Mouse (Mus musculus) neural tube, embryonic 11.5 days (tissue): ENCODE data around the gene Postn. TPM values are rescaled to one million over a fixed set of nuclear protein-coding genes. Genes with fewer than 3 reads are reported as not detected.

Source experiments
- ATAC-seq: fragments of 200-750 bp; cut with Nextera tagmentation; 2 replicates; pipeline ENCODE4 v1.8.0; 2017; ENCODE audit warnings: moderate number of reproducible peaks, mild to moderate bottlenecking, moderate TSS enrichment, moderate library complexity; ENCODE audit not compliant: insufficient read depth, low FRiP score, low TSS enrichment
- DNase-seq: peaks from one replicate; pipeline ENCODE4 v3.0.0-alpha.2; 2015; ENCODE audit warnings: low spot score
- H3K27ac ChIP-seq: fragments of 300-500 bp; sonication (generic); 2 replicates; pipeline ENCODE4 v1.5.1; 2014; ENCODE audit warnings: low read depth, mild to moderate bottlenecking, low read length
- H3K27me3 ChIP-seq: fragments of 300-500 bp; sonication (generic); 2 replicates; pipeline ENCODE4 v1.6.1; 2014; ENCODE audit warnings: mild to moderate bottlenecking, low read length, mixed read lengths; ENCODE audit not compliant: control insufficient read depth, insufficient read depth
- H3K36me3 ChIP-seq: fragments of 300-500 bp; sonication (generic); 2 replicates; pipeline ENCODE4 v1.6.1; 2014; ENCODE audit warnings: mild to moderate bottlenecking, low read length, moderate library complexity, mixed read lengths; ENCODE audit not compliant: control insufficient read depth, insufficient read depth
- H3K4me1 ChIP-seq: fragments of 300-500 bp; sonication (generic); 2 replicates; pipeline ENCODE4 v1.6.1; 2014; ENCODE audit warnings: low read length, mixed read lengths; ENCODE audit not compliant: control insufficient read depth, insufficient read depth
- H3K4me2 ChIP-seq: fragments of 300-500 bp; sonication (generic); 2 replicates; pipeline ENCODE4 v1.6.1; 2014; ENCODE audit warnings: low read depth, mild to moderate bottlenecking, moderate library complexity
- H3K4me3 ChIP-seq: fragments of 300-500 bp; sonication (generic); 2 replicates; pipeline ENCODE4 v1.5.1; 2014; ENCODE audit warnings: low read depth, low read length
- H3K9ac ChIP-seq: fragments of 300-500 bp; sonication (generic); 2 replicates; pipeline ENCODE4 v1.6.1; 2014; ENCODE audit warnings: mild to moderate bottlenecking, low read length
- H3K9me3 ChIP-seq: fragments of 300-500 bp; sonication (generic); 2 replicates; pipeline ENCODE4 v1.6.1; 2016; ENCODE audit warnings: low read length; ENCODE audit not compliant: control insufficient read depth
- WGBS: fragments of 180-500 bp; shearing (Covaris S2); extraction: QIAGEN DNeasy Blood & Tissue Kit; methylation state at CpG from one replicate; pipeline ENCODE4 v1.1.7; 2014; 5-methylcytosine and 5-hydroxymethylcytosine counted together
- polyA plus RNA-seq: library from polyadenylated mRNA; unstranded; fragments of >200 nt; fragmentation: Nextera tagmentation; extraction: Ambion mirVana; gene quantifications from 2 replicates; pipeline ENCODE4 v1.2.1, GENCODE M21; 2014

Postn gene
- polyA plus RNA-seq = 47.3 and 47.7 TPM in 2 replicates

DNA sequence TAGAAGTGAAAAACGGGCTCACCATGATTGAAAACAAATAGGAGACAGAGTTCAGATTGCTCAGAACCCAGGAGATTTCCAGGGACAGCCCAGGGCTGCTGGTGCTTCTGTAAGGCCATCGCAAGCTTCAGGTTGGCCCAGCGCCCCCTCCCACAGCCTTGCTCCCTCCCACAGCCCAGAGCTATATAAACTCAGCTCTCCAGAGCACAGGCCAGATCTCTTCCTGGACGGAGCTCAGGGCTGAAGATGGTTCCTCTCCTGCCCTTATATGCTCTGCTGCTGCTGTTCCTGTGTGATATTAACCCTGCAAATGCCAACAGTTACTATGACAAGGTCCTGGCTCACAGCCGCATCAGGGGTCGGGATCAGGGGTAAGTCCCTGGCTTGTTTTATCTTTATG is at the start of gene Postn:
Gene Postn, plus strand, starts transcription at position 213 of the 400 bp plus-strand sequence.
- H3K9me3 ChIP-seq = no peaks in the 10 kb centered on the region
- H3K36me3 ChIP-seq = no peaks in the 10 kb centered on the region
- no peak within 1 kb of the TSS for H3K4me3 ChIP-seq
- 56% methylated on average over 6 of the region's 6 CpGs for WGBS
- H3K4me2 ChIP-seq = no peak within 1 kb of the TSS
- 0 out of 2 replicates have a peak, but pooled peaks cover 3% of the 10 kb centered on the region for H3K4me1 ChIP-seq
- H3K27ac ChIP-seq = no peak within 1 kb of the TSS
- no peaks in the 10 kb centered on the region for H3K27me3 ChIP-seq
- no peak for ATAC-seq
- no peak within 1 kb of the TSS for H3K9ac ChIP-seq
- DNase-seq = no peak

DNA sequence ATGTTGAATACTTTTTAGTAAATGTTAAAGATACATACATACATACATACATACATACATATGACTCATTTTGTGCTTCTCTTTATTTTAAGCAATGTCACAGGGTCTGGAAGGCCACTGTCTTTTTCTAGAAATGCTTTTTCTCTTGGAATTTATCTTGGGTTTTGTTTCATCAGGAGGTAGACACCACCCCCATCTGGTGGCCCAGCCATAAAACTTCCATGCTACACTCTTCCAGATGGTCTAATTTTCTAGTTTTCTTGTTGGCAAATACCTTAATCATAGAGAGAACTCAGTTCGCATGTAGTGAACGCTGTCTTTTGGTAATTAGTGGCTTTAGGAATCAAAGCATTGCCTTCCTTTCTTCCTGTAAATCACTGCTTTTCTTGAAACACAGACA is 46.9 kb upstream of the Postn start:
- WGBS = 83% methylated on average over 2 of the region's 2 CpGs
- ATAC-seq (no peak), DNase-seq (no peak)
- no peak overlapping the region for H3K4me3 ChIP-seq
- H3K4me1 ChIP-seq = no peaks in the 10 kb centered on the region
- no peak overlapping the region for H3K4me2 ChIP-seq
- no peaks in the 10 kb centered on the region for H3K36me3 ChIP-seq
- no peak overlapping the region for H3K9ac ChIP-seq
- no peaks in the 10 kb centered on the region for H3K27me3 ChIP-seq
- H3K9me3 ChIP-seq = no peaks in the 10 kb centered on the region
- H3K27ac ChIP-seq = no peak overlapping the region

DNA sequence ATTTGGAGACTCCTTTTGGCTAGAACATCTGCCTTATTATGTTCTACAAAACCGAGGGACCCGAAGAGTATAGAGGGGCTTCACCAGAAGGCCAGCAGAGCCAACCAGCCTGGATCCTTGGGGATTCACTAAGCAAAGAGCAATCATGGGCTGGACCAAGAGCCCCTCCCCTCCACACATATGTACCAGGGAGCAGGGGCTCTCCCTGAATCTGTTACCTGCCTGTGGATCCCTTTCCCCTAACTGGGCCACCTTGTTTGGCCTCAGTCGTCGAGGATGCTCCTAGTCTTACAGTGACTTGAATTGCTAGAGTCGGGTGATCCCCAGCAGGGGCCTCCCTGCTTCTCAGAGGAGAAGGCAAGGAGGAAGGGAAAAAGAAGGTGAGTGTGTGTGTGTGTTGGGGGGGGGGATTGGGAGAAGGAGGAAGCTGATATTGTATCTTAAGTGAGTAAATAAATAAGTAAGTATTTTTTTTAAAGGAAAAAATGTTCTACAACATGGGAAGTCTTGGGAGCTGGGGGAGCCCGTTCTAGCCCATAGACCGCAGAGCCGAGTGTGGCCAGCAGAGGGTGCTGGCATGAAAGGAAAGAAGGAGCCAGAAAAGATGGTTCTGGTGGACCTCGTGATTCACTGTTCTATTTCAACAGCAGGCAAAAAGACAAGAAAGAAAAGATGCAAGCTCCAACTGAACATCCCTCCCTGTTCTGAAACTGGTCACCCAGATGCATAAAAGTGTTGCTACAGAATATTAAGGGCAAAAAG is 7.8 kb upstream of the Postn start:
- DNase-seq (peak; percentile 72), ATAC-seq (0 out of 2 replicates have a peak, but pooled peaks have one; percentile 41)
- Histone ChIP-seq H3K9me3 (no peaks in the 10 kb centered on the region), H3K27ac (no peak overlapping the region), H3K4me3 (no peak overlapping the region), H3K4me1 (no peaks in the 10 kb centered on the region), H3K4me2 (no peak overlapping the region), H3K27me3 (no peaks in the 10 kb centered on the region), H3K36me3 (no peaks in the 10 kb centered on the region), H3K9ac (no peak overlapping the region)
- WGBS = 34% methylated on average over 9 of the region's 9 CpGs

DNA sequence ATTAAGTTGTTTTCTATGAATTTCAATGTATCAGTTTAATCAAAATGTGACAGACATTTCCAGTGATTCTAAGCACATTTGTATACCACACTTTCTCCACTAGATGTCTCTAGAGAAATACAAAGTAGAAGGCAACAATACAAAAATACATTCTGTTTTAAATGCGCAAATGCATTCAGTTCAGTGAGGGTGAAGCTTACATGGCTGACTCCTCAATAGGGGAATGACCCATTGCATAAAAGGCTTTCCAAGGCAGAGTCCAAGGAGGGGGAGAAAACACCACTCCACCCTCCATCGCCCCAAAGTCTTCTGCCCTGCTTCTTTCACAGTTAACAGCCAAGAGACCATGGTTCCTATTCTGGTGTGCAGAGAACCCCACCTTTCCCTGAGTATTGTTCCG is 3.3 kb upstream of the Postn start:
- H3K9ac ChIP-seq = no peak overlapping the region
- H3K36me3 ChIP-seq = no peaks in the 10 kb centered on the region
- DNase-seq = no peak
- H3K4me1 ChIP-seq = 0 out of 2 replicates have a peak, but pooled peaks cover 3% of the 10 kb centered on the region
- no peak overlapping the region for H3K27ac ChIP-seq
- H3K9me3 ChIP-seq = no peaks in the 10 kb centered on the region
- 0 out of 2 replicates have a peak, but pooled peaks have one; percentile 20 for ATAC-seq
- no peaks in the 10 kb centered on the region for H3K27me3 ChIP-seq
- H3K4me2 ChIP-seq = no peak overlapping the region
- WGBS = 73% methylated on average over 3 of the region's 3 CpGs
- no peak overlapping the region for H3K4me3 ChIP-seq

DNA sequence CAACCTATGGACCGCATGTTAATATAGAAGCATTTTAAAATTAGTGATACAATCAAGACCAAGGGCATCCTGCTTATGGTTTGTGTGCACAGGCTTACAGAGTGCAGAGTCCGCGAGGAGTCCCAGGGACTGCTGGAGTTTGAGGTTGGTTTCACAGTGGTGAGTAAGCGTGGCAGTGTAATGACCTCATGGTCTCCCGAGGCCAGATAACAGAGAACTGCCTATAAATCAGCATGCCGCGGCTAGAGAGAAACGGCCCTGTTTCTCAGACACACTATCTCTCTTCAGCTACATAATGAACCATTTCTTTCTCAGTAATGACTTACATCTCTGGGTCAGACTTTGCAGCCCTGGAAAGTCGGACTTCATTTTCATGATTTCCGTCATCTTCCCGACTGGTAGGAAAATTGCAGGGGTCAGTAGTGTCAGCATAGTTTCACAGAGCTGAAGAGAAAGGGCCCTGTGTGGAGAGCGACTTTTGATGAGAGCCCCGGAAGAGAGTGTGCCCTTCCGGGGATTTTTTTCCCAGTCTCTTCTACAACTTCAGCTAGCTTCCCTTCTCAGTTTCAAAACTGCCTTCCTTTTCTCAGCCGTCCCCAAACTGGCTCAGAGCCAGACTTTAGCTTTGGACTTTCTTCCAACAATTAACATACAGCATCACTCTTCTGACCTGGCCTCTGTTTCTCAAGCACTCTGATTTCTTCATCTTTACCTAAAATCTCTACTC is 2.3 kb upstream of the Postn start:
- no peak overlapping the region for H3K4me2 ChIP-seq
- H3K36me3 ChIP-seq = no peaks in the 10 kb centered on the region
- H3K27me3 ChIP-seq = no peaks in the 10 kb centered on the region
- peak; percentile 33 for DNase-seq
- no peak overlapping the region for H3K4me3 ChIP-seq
- 0 out of 2 replicates have a peak, but pooled peaks cover 3% of the 10 kb centered on the region for H3K4me1 ChIP-seq
- H3K27ac ChIP-seq = peak overlapping the region; percentile 60; the same call in 1 of the 2 replicates
- H3K9ac ChIP-seq = no peak overlapping the region
- no peaks in the 10 kb centered on the region for H3K9me3 ChIP-seq
- 21% methylated on average over 15 of the region's 15 CpGs for WGBS
- ATAC-seq = peak; percentile 83

DNA sequence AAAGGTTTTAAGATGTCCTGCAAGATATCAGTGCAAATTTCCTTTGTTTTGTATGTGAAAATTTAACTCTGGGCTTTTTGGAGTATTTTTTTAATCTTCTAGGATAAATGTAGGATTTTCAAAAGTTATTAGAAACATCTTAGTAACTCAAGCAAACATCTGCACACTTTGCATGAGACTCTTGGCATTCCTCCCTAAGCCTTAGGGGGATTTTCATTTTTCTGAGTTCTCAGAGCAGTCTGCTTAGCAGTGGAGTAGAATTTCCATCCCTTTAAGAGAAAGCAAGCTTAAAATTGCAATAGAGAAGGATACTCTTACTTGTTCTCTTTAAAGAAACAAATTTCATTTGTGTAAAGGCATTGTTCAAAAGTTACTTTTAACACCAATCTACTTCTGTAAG is 747 bp downstream of the Postn start:
- Histone ChIP-seq H3K9me3 (no peaks in the 10 kb centered on the region), H3K4me1 (0 out of 2 replicates have a peak, but pooled peaks cover 3% of the 10 kb centered on the region), H3K4me3 (no peak overlapping the region), H3K27me3 (no peaks in the 10 kb centered on the region), H3K27ac (no peak overlapping the region), H3K9ac (no peak overlapping the region), H3K36me3 (no peaks in the 10 kb centered on the region), H3K4me2 (no peak overlapping the region)
- ATAC-seq (no peak), DNase-seq (no peak)

DNA sequence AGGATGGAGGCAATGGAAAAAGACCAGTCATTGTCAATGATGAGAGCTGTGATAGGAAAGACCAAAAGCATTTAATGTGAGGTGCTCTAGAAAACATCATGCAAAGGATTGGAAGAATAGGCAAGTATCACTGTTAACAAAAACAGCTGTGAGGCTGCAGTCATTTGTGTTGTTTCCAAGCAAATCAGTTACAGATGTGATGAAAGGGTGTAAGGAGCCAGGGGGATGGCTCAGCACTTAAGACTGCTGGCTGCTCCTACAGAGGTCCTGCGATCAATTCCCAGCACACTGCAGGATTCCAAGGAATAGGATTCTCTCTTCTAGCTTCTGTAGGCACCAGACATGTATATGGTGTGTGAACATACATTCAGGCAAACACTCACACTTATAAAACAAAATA is 10.1 kb downstream of the Postn start:
- Histone ChIP-seq H3K27ac (no peak overlapping the region), H3K27me3 (no peaks in the 10 kb centered on the region), H3K9ac (no peak overlapping the region), H3K4me2 (no peak overlapping the region), H3K9me3 (no peaks in the 10 kb centered on the region), H3K4me1 (no peaks in the 10 kb centered on the region), H3K4me3 (no peak overlapping the region), H3K36me3 (no peaks in the 10 kb centered on the region)
- DNase-seq = no peak
- 86% methylated on average over 1 of the region's 1 CpGs for WGBS
- no peak for ATAC-seq

DNA sequence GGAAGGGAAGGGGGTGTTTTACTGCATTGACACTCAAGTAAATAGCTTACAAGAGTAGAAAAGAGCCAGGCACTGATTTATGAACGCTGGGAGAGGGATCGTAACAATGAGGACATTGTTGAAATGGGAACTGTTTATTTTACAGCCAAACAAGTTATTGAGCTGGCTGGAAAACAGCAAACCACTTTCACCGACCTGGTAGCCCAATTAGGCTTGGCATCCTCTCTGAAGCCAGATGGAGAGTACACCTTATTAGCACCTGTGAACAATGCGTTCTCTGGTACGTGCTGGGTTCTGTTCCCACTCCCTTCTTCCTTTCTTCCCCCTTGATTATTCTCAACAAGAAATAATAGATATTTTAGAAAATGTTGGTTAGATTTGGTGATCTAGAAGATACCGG is 11.7 kb downstream of the Postn start:
- Histone ChIP-seq H3K4me1 (no peaks in the 10 kb centered on the region), H3K27ac (no peak overlapping the region), H3K9ac (no peak overlapping the region), H3K4me2 (no peak overlapping the region), H3K36me3 (no peaks in the 10 kb centered on the region), H3K27me3 (no peaks in the 10 kb centered on the region), H3K4me3 (no peak overlapping the region), H3K9me3 (no peaks in the 10 kb centered on the region)
- DNase-seq = no peak
- WGBS = 62% methylated on average over 6 of the region's 6 CpGs
- ATAC-seq = no peak
